Mouse (Mus musculus) midbrain, embryonic 16.5 days (tissue): Measurements from ENCODE around the gene Lamb2. TPM values are rescaled to one million over a fixed set of nuclear protein-coding genes. Genes with fewer than 3 reads are reported as not detected.

Experiments used
- polyA plus RNA-seq: library from polyadenylated mRNA; unstranded; fragments of >200 nt; fragmentation: Nextera tagmentation; extraction: Ambion mirVana; gene quantifications from 2 replicates; pipeline ENCODE4 v1.2.1, GENCODE M21; 2015

The Lamb2 gene
- polyA plus RNA-seq, 1 experiment from 2014 or later, result 19.3 TPM

Other genes with a start within 250 kb of the Lamb2 start
- gene Dag1, start 215.8 kb upstream of the Lamb2 start, polyA plus RNA-seq, result 67.9 and 79.5 TPM in 2 replicates
- 149 and 163 TPM in 2 replicates for gene Nicn1, start 189.3 kb upstream of the Lamb2 start, polyA plus RNA-seq
- gene Amt, start 182.9 kb upstream of the Lamb2 start, polyA plus RNA-seq, result 30.2 and 33.6 TPM in 2 replicates
- 273 and 286 TPM in 2 replicates for gene Rhoa, start 173.6 kb upstream of the Lamb2 start, polyA plus RNA-seq
- gene Tcta, start 173.6 kb upstream of the Lamb2 start, polyA plus RNA-seq, result 47.9 and 49.2 TPM in 2 replicates
- gene Gpx1, start 140.8 kb upstream of the Lamb2 start, polyA plus RNA-seq, result 434 and 456 TPM in 2 replicates
- gene Usp4, start 131.9 kb upstream of the Lamb2 start, polyA plus RNA-seq, result 126 and 142 TPM in 2 replicates
- gene 1700102P08Rik, start 86.9 kb upstream of the Lamb2 start, polyA plus RNA-seq, result 2.3 and 2.5 TPM in 2 replicates
- gene Ccdc36, start 51.3 kb upstream of the Lamb2 start, polyA plus RNA-seq, result 1.7 and 2.6 TPM in 2 replicates
- gene BC048562, start 43.3 kb upstream of the Lamb2 start, polyA plus RNA-seq, result not detected in 2 replicates
- gene Ccdc71, start 19.2 kb upstream of the Lamb2 start, polyA plus RNA-seq, result 65.2 and 69.3 TPM in 2 replicates
- gene Klhdc8b, start 18.2 kb upstream of the Lamb2 start, polyA plus RNA-seq, result 72.6 and 81.0 TPM in 2 replicates
- gene Usp19, start 10.9 kb downstream of the Lamb2 start, polyA plus RNA-seq, result 68.6 and 71.5 TPM in 2 replicates
- 56.6 and 68.2 TPM in 2 replicates for gene Qars, start 28.0 kb downstream of the Lamb2 start, polyA plus RNA-seq
- 119 and 132 TPM in 2 replicates for gene Qrich1, start 37.1 kb downstream of the Lamb2 start, polyA plus RNA-seq
- 92.7 and 93.9 TPM in 2 replicates for gene Impdh2, start 80.5 kb downstream of the Lamb2 start, polyA plus RNA-seq
- gene Ndufaf3, start 87.7 kb downstream of the Lamb2 start, polyA plus RNA-seq, result 77.2 and 79.4 TPM in 2 replicates
- gene Dalrd3, start 90.2 kb downstream of the Lamb2 start, polyA plus RNA-seq, result 350 and 361 TPM in 2 replicates
- 420 and 427 TPM in 2 replicates for gene Wdr6, start 99.0 kb downstream of the Lamb2 start, polyA plus RNA-seq
- 39.2 and 43.1 TPM in 2 replicates for gene P4htm, start 117.9 kb downstream of the Lamb2 start, polyA plus RNA-seq
- 48.8 and 50.4 TPM in 2 replicates for gene Arih2, start 169.7 kb downstream of the Lamb2 start, polyA plus RNA-seq
- 44.9 and 45.2 TPM in 2 replicates for gene Slc25a20, start 182.4 kb downstream of the Lamb2 start, polyA plus RNA-seq
- 57.3 and 69.1 TPM in 2 replicates for gene Prkar2a, start 209.6 kb downstream of the Lamb2 start, polyA plus RNA-seq